Mouse (Mus musculus): Measurements from ENCODE around the gene Supt7l. TPM values are rescaled to one million over a fixed set of nuclear protein-coding genes. Genes with fewer than 3 reads are reported as not detected.

The Supt7l gene
- polyA plus RNA-seq, 1 experiment from 2014 or later: 14.5 TPM

GRCm38 (mm10) chr5:31526354-31527116 lies 1.1 kb downstream of the Supt7l start, which contains the start of gene Slc4a1ap:
Gene Slc4a1ap, plus strand, starts transcription at chr5:31526995.
- H3K9ac ChIP-seq (ENCODE audit: low read length): peak within 1 kb of the TSS; percentile 81
- peak; percentile 91 for ATAC-seq (replicated peaks; ENCODE audit: low FRiP score, low TSS enrichment, low read depth)

DNA sequence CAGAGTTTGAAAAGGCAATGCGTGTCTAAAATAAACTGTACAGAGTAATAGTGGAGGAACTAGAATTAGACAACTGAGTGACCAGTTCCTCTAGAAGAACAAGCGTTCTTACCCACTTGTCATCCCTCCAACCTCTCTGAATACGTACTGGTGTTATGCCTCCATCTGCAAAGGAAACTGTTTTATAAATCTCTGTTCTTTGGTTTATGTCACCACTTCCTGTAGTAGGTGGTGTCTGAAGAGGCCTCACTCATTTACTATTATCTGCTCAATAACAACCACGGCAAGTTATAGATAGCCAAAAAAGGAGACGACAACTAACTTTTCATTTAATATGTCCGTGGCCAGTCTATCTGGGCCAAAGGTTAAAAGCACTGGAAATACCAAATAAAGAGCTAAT lies 7.1 kb downstream of the Supt7l start:
- Histone ChIP-seq H3K27me3 (replicated peaks; ENCODE audit: control insufficient read depth, insufficient read depth, low read length) (no peaks in the 10 kb centered on the region), H3K9me3 (ENCODE audit: control insufficient read depth, low read length) (no peaks in the 10 kb centered on the region), H3K4me2 (ENCODE audit: low read length) (no peak overlapping the region), H3K27ac (ENCODE audit: low read depth) (no peak overlapping the region), H3K9ac (ENCODE audit: low read length) (no peak overlapping the region), H3K4me1 (replicated peaks; ENCODE audit: control insufficient read depth, insufficient read depth, low read length) (no peaks in the 10 kb centered on the region; the same call in 1 of the 2 replicates), H3K36me3 (ENCODE audit: control insufficient read depth, insufficient read depth, low read length) (peaks cover 67% of the 10 kb centered on the region), H3K4me3 (ENCODE audit: low read depth, low read length) (no peak overlapping the region)
- ATAC-seq (replicated peaks; ENCODE audit: low FRiP score, low TSS enrichment, low read depth) (no peak), DNase-seq (ENCODE audit: low spot score) (no peak)
- 85% methylated on average over 6 of the region's 6 CpGs for WGBS

More at GRCm38 (mm10) chr5:31526354-31527116, 1.1 kb downstream of the Supt7l start, which contains the start of gene Slc4a1ap:
- under 1% methylated on average over 28 of the region's 28 CpGs for WGBS
- Histone ChIP-seq H3K4me1 (replicated peaks; ENCODE audit: control insufficient read depth, insufficient read depth, low read length) (peaks cover 14% of the 10 kb centered on the region), H3K27ac (ENCODE audit: low read depth) (peak within 1 kb of the TSS; percentile 81), H3K27me3 (replicated peaks; ENCODE audit: control insufficient read depth, insufficient read depth, low read length) (no peaks in the 10 kb centered on the region), H3K36me3 (ENCODE audit: control insufficient read depth, insufficient read depth, low read length) (peaks cover 46% of the 10 kb centered on the region), H3K4me2 (ENCODE audit: low read length) (peak within 1 kb of the TSS; percentile 87), H3K4me3 (ENCODE audit: low read depth, low read length) (peak within 1 kb of the TSS; percentile 99), H3K9me3 (ENCODE audit: control insufficient read depth, low read length) (no peaks in the 10 kb centered on the region)
- DNase-seq (ENCODE audit: low spot score): peak; percentile 93

DNA sequence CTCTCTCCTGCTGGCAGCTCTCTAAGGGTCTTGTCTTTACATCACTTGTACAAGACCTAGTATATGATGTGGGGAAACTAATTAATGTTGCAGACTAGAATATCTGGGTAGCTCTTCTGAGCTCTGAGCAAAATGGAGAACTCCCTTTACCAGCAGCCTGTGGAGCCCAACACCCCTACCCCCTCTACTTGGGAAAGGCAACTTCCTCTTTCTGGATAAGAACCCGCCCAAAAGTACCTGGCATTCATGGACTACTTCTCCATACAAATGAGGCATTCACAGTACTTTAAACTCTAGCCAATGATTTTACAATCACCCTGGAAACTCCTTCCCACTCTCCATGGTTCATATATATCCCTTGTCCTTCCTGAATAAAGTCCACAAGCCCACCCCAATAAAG lies 15.1 kb downstream of the Supt7l start:
- Histone ChIP-seq H3K36me3 (ENCODE audit: control insufficient read depth, insufficient read depth, low read length) (peaks cover 88% of the 10 kb centered on the region), H3K9me3 (ENCODE audit: control insufficient read depth, low read length) (no peaks in the 10 kb centered on the region), H3K4me3 (ENCODE audit: low read depth, low read length) (no peak overlapping the region), H3K9ac (ENCODE audit: low read length) (no peak overlapping the region), H3K27ac (ENCODE audit: low read depth) (no peak overlapping the region), H3K4me1 (replicated peaks; ENCODE audit: control insufficient read depth, insufficient read depth, low read length) (no peaks in the 10 kb centered on the region), H3K4me2 (ENCODE audit: low read length) (no peak overlapping the region), H3K27me3 (replicated peaks; ENCODE audit: control insufficient read depth, insufficient read depth, low read length) (no peaks in the 10 kb centered on the region)
- 76% methylated on average over 1 of the region's 1 CpGs for WGBS
- ATAC-seq (replicated peaks; ENCODE audit: low FRiP score, low TSS enrichment, low read depth): no peak
- DNase-seq (ENCODE audit: low spot score): no peak

DNA sequence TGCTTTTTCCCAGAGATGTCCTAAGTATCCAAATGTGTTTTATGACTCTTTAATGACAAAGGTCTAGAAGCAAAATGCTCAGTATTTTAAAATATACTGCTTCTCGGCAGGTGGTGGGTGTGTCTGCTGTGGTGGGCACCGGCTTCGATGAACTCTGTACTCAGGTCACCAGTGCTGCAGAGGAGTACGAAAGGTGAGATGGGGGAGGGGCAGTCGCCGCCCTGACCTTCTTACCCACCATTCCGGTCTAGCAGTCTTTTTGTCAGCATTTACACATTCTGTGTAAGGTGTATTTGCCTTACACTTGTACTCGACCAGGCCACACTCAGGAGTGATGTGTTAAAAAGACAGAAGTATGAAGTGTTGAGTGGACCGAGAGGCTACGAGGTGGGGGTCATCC lies 22.8 kb downstream of the Supt7l start:
- no peak for DNase-seq (ENCODE audit: low spot score)
- H3K9me3 ChIP-seq (ENCODE audit: control insufficient read depth, low read length): no peaks in the 10 kb centered on the region
- H3K36me3 ChIP-seq (ENCODE audit: control insufficient read depth, insufficient read depth, low read length): peaks cover 94% of the 10 kb centered on the region
- H3K4me3 ChIP-seq (ENCODE audit: low read depth, low read length): no peak overlapping the region
- 82% methylated on average over 10 of the region's 10 CpGs for WGBS
- H3K9ac ChIP-seq (ENCODE audit: low read length): no peak overlapping the region
- H3K27ac ChIP-seq (ENCODE audit: low read depth): no peak overlapping the region
- no peaks in the 10 kb centered on the region for H3K4me1 ChIP-seq (replicated peaks; ENCODE audit: control insufficient read depth, insufficient read depth, low read length)
- no peak for ATAC-seq (replicated peaks; ENCODE audit: low FRiP score, low TSS enrichment, low read depth)
- H3K27me3 ChIP-seq (replicated peaks; ENCODE audit: control insufficient read depth, insufficient read depth, low read length): no peaks in the 10 kb centered on the region
- no peak overlapping the region for H3K4me2 ChIP-seq (ENCODE audit: low read length)

DNA sequence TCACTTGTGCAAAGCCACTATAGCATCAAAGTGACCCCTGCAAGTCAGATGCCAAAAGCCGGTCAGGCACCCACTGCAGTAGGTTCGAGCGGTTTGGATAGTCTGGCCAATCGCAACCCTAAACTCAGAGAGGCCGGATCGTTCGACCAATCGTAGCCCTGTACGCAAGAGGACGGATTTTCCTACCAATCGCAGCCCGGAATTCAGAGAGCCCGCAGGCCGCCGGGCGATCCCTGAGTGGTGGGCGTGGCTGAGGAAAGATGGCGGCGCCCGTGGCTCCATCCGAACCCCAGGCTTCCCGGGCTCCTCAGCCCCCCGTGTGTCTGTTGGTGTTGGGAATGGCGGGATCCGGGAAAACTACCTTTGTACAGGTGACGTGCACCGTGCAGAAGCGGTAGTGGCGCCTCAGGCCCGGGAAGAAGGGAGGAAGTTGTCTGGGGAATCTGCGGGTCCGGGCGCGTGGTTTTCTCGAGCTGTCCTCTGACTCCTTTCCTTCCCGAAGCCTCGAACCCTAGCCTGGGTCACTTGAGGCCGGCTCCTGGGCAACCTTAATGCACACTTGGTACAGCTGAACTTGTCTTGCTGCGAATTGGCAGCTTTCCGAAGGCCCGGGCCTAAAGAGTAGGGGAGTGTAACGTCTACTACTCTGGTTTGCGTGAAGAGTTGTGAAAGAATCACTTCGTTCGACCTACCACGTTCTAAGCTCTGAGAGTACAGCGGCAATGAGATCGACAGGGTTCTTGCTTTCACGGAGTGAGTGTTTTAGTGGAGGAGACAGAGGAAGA lies 32.9 kb downstream of the Supt7l start, which contains the start of gene Gpn1:
Gpn1 (plus strand) TSS at position 229 of the 785 bp plus-strand sequence.
- Histone ChIP-seq H3K4me3 (ENCODE audit: low read depth, low read length) (peak within 1 kb of the TSS; percentile 98), H3K4me1 (replicated peaks; ENCODE audit: control insufficient read depth, insufficient read depth, low read length) (peaks cover 8% of the 10 kb centered on the region), H3K9me3 (ENCODE audit: control insufficient read depth, low read length) (no peaks in the 10 kb centered on the region), H3K27me3 (replicated peaks; ENCODE audit: control insufficient read depth, insufficient read depth, low read length) (no peaks in the 10 kb centered on the region), H3K9ac (ENCODE audit: low read length) (peak within 1 kb of the TSS; percentile 77), H3K36me3 (ENCODE audit: control insufficient read depth, insufficient read depth, low read length) (peaks cover 33% of the 10 kb centered on the region), H3K27ac (ENCODE audit: low read depth) (no peak within 1 kb of the TSS), H3K4me2 (ENCODE audit: low read length) (peak within 1 kb of the TSS; percentile 87)
- peak; percentile 100 for ATAC-seq (replicated peaks; ENCODE audit: low FRiP score, low TSS enrichment, low read depth)
- WGBS: under 1% methylated on average over 49 of the region's 49 CpGs
- peak; percentile 91 for DNase-seq (ENCODE audit: low spot score)

DNA sequence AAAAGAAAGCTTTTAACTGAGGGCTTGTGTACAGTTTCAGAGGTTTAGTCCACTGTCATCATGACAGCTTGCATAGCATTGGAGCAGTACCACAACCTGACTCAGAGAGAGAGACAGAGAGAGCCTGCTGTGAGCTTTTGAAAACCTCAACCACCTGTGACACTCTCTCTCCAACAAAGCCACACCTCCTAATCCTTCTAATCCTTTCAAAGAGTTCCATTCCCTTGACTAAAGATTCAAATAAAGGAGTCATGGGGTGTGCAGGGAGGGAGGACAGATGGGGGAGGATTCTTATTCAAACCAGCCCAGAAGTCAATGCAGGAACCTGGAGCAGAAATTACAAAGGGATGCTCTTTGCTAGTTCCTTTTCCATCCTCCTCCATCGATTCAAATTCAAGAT lies 35.6 kb downstream of the Supt7l start:
- H3K4me3 ChIP-seq (ENCODE audit: low read depth, low read length): no peak overlapping the region
- H3K36me3 ChIP-seq (ENCODE audit: control insufficient read depth, insufficient read depth, low read length): peaks cover 9% of the 10 kb centered on the region
- ATAC-seq (replicated peaks; ENCODE audit: low FRiP score, low TSS enrichment, low read depth): no peak
- H3K27me3 ChIP-seq (replicated peaks; ENCODE audit: control insufficient read depth, insufficient read depth, low read length): no peaks in the 10 kb centered on the region
- no peak overlapping the region for H3K27ac ChIP-seq (ENCODE audit: low read depth)
- peaks cover 8% of the 10 kb centered on the region for H3K4me1 ChIP-seq (replicated peaks; ENCODE audit: control insufficient read depth, insufficient read depth, low read length)
- no peak overlapping the region for H3K9ac ChIP-seq (ENCODE audit: low read length)
- DNase-seq (ENCODE audit: low spot score): no peak
- 66% methylated on average over 1 of the region's 1 CpGs for WGBS
- H3K4me2 ChIP-seq (ENCODE audit: low read length): no peak overlapping the region
- H3K9me3 ChIP-seq (ENCODE audit: control insufficient read depth, low read length): no peaks in the 10 kb centered on the region

DNA sequence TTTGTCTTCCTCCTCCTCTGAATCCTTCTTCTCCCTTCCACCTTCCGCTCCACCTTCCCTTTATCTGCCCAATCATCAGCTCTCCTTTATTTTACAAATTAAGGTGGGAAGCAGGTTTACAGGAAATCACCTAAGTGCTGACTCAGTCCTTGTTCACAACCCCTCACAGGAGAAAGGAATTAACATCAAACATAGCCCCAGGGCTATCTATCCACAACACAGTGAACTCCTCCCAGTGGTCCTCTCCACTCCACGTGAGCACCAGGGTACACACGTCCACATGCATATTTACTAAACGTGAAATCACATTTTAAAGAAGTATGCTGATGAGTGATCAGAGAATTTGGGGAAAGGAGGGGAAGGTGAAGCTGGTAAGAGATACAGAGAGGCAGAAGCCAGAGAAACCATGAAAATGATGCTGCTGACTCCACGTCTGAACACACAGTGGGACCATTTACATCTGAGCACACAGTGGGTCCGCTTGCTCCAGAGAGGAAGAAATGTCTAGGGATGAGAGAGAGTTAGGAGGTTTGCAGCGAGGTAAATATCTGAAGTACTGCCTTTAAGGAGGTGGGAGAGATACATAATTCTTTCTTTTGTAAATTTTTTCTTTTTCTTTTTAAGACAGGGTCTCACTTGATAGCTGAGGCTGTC lies 38.4 kb downstream of the Supt7l start:
- no peak overlapping the region for H3K9ac ChIP-seq (ENCODE audit: low read length)
- no peaks in the 10 kb centered on the region for H3K27me3 ChIP-seq (replicated peaks; ENCODE audit: control insufficient read depth, insufficient read depth, low read length)
- 63% methylated on average over 7 of the region's 7 CpGs for WGBS
- H3K4me1 ChIP-seq (replicated peaks; ENCODE audit: control insufficient read depth, insufficient read depth, low read length): no peaks in the 10 kb centered on the region
- H3K9me3 ChIP-seq (ENCODE audit: control insufficient read depth, low read length): no peaks in the 10 kb centered on the region
- no peak overlapping the region for H3K27ac ChIP-seq (ENCODE audit: low read depth)
- no peak overlapping the region for H3K4me2 ChIP-seq (ENCODE audit: low read length)
- ATAC-seq (replicated peaks; ENCODE audit: low FRiP score, low TSS enrichment, low read depth): no peak
- H3K4me3 ChIP-seq (ENCODE audit: low read depth, low read length): no peak overlapping the region
- no peak for DNase-seq (ENCODE audit: low spot score)
- H3K36me3 ChIP-seq (ENCODE audit: control insufficient read depth, insufficient read depth, low read length): no peaks in the 10 kb centered on the region

GRCm38 (mm10) chr5:31487889-31488288 lies 39.7 kb downstream of the Supt7l start:
- DNase-seq (ENCODE audit: low spot score) (no peak), ATAC-seq (replicated peaks; ENCODE audit: low FRiP score, low TSS enrichment, low read depth) (no peak)
- Histone ChIP-seq H3K27me3 (replicated peaks; ENCODE audit: control insufficient read depth, insufficient read depth, low read length) (no peaks in the 10 kb centered on the region), H3K9ac (ENCODE audit: low read length) (no peak overlapping the region), H3K36me3 (ENCODE audit: control insufficient read depth, insufficient read depth, low read length) (no peaks in the 10 kb centered on the region), H3K4me2 (ENCODE audit: low read length) (no peak overlapping the region), H3K9me3 (ENCODE audit: control insufficient read depth, low read length) (no peaks in the 10 kb centered on the region), H3K27ac (ENCODE audit: low read depth) (no peak overlapping the region), H3K4me3 (ENCODE audit: low read depth, low read length) (no peak overlapping the region), H3K4me1 (replicated peaks; ENCODE audit: control insufficient read depth, insufficient read depth, low read length) (no peaks in the 10 kb centered on the region)
- WGBS: 90% methylated on average over 3 of the region's 3 CpGs
